Mouse (Mus musculus): ENCODE measurements at regions not wholly inside any gene's neighbourhood (a gene's known extent, or its start where the extent isn't known, plus 50 kb on each side); places are given as distances from the start of the nearest gene placed in this dataset.

GRCm38 (mm10) chr10:29921658-29922057 is 278.7 kb downstream of the Cenpw start:
- Histone ChIP-seq H3K27me3 (no peaks in the 10 kb centered on the region), H3K4me1 (no peaks in the 10 kb centered on the region), H3K4me2 (replicated peaks) (no peak overlapping the region), H3K4me3 (replicated peaks) (no peak overlapping the region), H3K36me3 (no peaks in the 10 kb centered on the region), H3K9ac (no peak overlapping the region), H3K27ac (replicated peaks) (peak overlapping the region; percentile 66), H3K9me3 (replicated peaks) (no peaks in the 10 kb centered on the region)
- WGBS = 14% methylated on average over 4 of the region's 4 CpGs
- ATAC-seq (ENCODE audit: insufficient number of reproducible peaks, low FRiP score, low TSS enrichment, low read depth) = peak; percentile 75

DNA sequence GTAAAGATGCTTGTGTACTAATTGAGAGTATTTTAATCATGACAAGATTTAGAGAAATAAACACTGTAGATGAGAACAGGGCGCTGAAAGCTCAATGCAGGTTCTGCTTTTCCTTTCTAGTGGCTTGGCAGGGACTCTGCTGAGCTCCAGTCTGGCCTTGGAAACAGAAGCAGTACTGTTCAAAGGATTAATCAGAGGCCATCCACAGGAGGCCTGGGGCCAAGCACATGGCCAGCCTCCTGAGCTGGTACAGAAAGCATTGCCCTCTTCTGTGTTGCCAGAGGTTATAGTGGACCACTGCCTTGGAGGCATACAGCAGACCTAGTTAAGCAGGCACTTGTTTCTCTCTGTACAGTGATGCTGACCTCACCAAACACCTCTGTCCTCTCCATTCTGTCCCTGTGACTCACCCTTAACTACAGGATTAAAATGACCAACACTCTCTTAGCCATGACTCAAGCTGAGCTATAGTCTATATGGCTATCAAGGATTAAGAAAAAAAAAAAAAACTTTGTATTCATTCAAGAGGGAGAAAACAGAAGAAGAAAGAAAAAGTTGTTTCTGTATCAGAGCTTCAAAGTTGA is 302.5 kb downstream of the Cenpw start:
- 26% methylated on average over 1 of the region's 1 CpGs for WGBS
- Histone ChIP-seq H3K4me3 (replicated peaks) (no peak overlapping the region), H3K27ac (replicated peaks) (no peak overlapping the region), H3K4me1 (no peaks in the 10 kb centered on the region), H3K9me3 (replicated peaks) (no peaks in the 10 kb centered on the region), H3K27me3 (no peaks in the 10 kb centered on the region), H3K9ac (no peak overlapping the region), H3K36me3 (no peaks in the 10 kb centered on the region), H3K4me2 (replicated peaks) (no peak overlapping the region)
- no peak for ATAC-seq (ENCODE audit: insufficient number of reproducible peaks, low FRiP score, low TSS enrichment, low read depth)

DNA sequence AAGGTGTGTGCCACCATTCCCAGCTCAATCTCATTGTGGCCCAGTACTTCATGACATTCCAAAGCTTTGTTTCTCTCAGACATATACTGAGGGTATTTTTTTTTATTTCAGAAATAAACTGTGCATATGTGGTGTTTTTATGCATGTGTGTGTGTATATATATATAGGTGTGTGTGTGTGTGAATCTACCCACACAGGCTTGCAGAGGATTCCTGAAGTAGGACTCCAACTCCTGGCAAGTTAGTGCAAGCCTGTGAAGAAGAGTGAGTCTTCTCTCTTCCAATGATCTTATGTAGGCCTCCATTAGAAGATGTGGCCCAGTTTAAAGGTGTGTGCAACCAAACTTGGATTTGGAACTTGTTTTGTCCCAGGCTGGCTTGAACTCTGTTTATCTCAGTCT is 328.9 kb upstream of the Rspo3 start:
- Histone ChIP-seq H3K4me1 (no peaks in the 10 kb centered on the region), H3K36me3 (no peaks in the 10 kb centered on the region), H3K9ac (no peak overlapping the region), H3K4me2 (replicated peaks) (no peak overlapping the region), H3K27ac (replicated peaks) (no peak overlapping the region), H3K9me3 (replicated peaks) (no peaks in the 10 kb centered on the region), H3K4me3 (replicated peaks) (no peak overlapping the region), H3K27me3 (no peaks in the 10 kb centered on the region)
- no peak for ATAC-seq (ENCODE audit: insufficient number of reproducible peaks, low FRiP score, low TSS enrichment, low read depth)

DNA sequence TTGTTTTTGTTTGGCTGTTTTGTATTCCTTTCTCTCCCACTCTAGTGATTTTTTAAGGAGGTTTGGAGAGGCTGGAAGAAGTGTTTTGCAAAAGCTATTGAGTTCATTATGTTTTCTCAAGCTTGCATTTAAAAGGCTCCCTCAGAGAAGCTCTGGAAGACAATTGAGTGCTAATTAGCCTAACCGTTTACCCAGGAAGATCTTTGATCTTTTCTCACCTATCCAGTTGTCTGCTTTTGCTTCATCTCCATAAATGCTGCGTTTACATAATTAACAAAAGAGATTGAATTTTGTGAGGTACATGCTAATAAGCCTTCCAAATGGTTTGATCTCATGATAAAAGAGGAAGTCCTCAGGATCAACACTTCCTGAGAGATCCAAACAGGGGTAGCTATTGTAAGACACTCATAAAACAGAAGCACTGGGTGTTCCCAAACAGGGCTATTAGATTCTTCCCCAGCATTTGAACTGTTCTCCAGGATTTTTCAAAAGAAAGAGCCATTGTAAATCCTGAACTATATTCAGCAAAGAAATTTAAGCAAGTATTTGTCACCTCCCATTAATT is 320.2 kb upstream of the Rspo3 start:
- H3K9ac ChIP-seq = no peak overlapping the region
- no peaks in the 10 kb centered on the region for H3K36me3 ChIP-seq
- no peaks in the 10 kb centered on the region for H3K9me3 ChIP-seq (replicated peaks)
- no peak overlapping the region for H3K4me3 ChIP-seq (replicated peaks)
- H3K4me2 ChIP-seq (replicated peaks) = no peak overlapping the region
- H3K4me1 ChIP-seq = no peaks in the 10 kb centered on the region
- H3K27ac ChIP-seq (replicated peaks) = no peak overlapping the region
- no peaks in the 10 kb centered on the region for H3K27me3 ChIP-seq
- WGBS = 9% methylated on average over 2 of the region's 2 CpGs
- no peak for ATAC-seq (ENCODE audit: insufficient number of reproducible peaks, low FRiP score, low TSS enrichment, low read depth)

DNA sequence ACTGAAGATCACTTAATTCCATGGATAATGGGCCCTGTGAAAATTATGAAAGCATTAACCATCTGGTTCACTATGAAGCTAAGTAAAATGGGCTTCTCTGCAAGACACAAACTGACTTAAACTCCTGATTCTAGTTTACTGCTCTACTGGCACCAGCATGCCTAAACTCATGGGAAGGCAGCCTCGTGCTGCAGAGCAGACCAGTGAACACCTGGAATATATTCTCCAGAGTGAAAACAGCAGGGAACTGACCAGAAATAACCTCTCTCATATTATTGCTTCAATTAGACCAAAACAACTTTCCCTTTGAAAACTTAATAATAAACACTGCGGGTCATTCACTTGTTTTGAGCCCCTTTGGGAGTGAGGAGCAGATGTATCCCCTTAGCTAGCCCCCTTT is 316.8 kb upstream of the Rspo3 start:
- Histone ChIP-seq H3K4me3 (replicated peaks) (no peak overlapping the region), H3K27ac (replicated peaks) (no peak overlapping the region), H3K36me3 (no peaks in the 10 kb centered on the region), H3K9me3 (replicated peaks) (no peaks in the 10 kb centered on the region), H3K4me2 (replicated peaks) (no peak overlapping the region), H3K4me1 (no peaks in the 10 kb centered on the region), H3K9ac (no peak overlapping the region), H3K27me3 (no peaks in the 10 kb centered on the region)
- no peak for ATAC-seq (ENCODE audit: insufficient number of reproducible peaks, low FRiP score, low TSS enrichment, low read depth)
- 20% methylated on average over 2 of the region's 2 CpGs for WGBS

GRCm38 (mm10) chr10:29824939-29825658 is 289.4 kb upstream of the Rspo3 start:
- no peak overlapping the region for H3K4me3 ChIP-seq (replicated peaks)
- H3K4me1 ChIP-seq = no peaks in the 10 kb centered on the region
- 49% methylated on average over 5 of the region's 5 CpGs for WGBS
- no peaks in the 10 kb centered on the region for H3K36me3 ChIP-seq
- H3K9ac ChIP-seq = no peak overlapping the region
- no peak for ATAC-seq (ENCODE audit: insufficient number of reproducible peaks, low FRiP score, low TSS enrichment, low read depth)
- H3K27ac ChIP-seq (replicated peaks) = no peak overlapping the region
- H3K4me2 ChIP-seq (replicated peaks) = no peak overlapping the region
- H3K27me3 ChIP-seq = no peaks in the 10 kb centered on the region
- H3K9me3 ChIP-seq (replicated peaks) = no peaks in the 10 kb centered on the region

DNA sequence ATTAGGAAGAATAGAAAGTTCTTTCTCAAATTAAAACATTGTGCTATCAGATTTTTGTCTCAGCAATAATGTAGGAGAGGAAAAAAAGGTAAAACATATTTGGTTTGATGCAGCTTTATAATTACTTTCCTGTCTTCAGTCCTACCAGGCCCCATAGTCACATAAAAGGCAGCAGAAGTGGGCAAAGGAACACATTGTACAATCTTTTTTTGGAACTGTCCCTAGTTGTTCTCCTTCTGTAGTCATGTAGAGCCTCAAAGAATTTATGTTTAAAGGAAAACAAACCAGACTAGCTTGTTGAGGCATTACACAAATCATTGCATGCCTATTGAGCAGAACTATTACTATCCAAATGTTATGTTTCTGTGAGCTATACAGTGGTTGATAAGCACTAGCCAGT is 288.7 kb upstream of the Rspo3 start:
- no peak overlapping the region for H3K4me2 ChIP-seq (replicated peaks)
- H3K9me3 ChIP-seq (replicated peaks) = no peaks in the 10 kb centered on the region
- H3K4me1 ChIP-seq = no peaks in the 10 kb centered on the region
- H3K4me3 ChIP-seq (replicated peaks) = no peak overlapping the region
- no peaks in the 10 kb centered on the region for H3K27me3 ChIP-seq
- H3K9ac ChIP-seq = no peak overlapping the region
- H3K36me3 ChIP-seq = no peaks in the 10 kb centered on the region
- ATAC-seq (ENCODE audit: insufficient number of reproducible peaks, low FRiP score, low TSS enrichment, low read depth) = no peak
- H3K27ac ChIP-seq (replicated peaks) = no peak overlapping the region

DNA sequence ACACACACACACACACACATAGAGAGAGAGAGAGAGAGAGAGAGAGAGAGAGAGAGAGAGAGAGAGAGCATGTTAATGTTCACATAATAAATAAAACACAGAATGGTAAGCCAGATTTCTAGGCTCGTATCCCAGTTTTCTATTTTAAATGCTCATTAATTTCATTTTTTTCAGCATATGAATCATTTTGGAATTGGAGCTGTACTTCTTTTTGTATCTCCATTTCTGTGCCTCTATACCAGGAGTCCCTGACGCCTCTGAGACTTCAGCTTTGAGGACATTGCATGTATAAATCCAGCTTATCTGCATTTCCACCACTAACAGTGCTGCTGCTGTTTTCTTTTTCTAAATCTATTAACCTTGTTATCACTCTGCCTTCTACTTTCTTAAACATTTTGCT is 287.5 kb upstream of the Rspo3 start:
- Histone ChIP-seq H3K27ac (replicated peaks) (no peak overlapping the region), H3K9me3 (replicated peaks) (no peaks in the 10 kb centered on the region), H3K4me1 (no peaks in the 10 kb centered on the region), H3K36me3 (no peaks in the 10 kb centered on the region), H3K9ac (no peak overlapping the region), H3K27me3 (no peaks in the 10 kb centered on the region), H3K4me3 (replicated peaks) (no peak overlapping the region), H3K4me2 (replicated peaks) (no peak overlapping the region)
- 81% methylated on average over 2 of the region's 2 CpGs for WGBS
- ATAC-seq (ENCODE audit: insufficient number of reproducible peaks, low FRiP score, low TSS enrichment, low read depth) = no peak

GRCm38 (mm10) chr10:29803915-29804545 is 268.4 kb upstream of the Rspo3 start:
- Histone ChIP-seq H3K9me3 (replicated peaks) (no peaks in the 10 kb centered on the region), H3K27ac (replicated peaks) (no peak overlapping the region), H3K36me3 (no peaks in the 10 kb centered on the region), H3K4me1 (no peaks in the 10 kb centered on the region), H3K27me3 (no peaks in the 10 kb centered on the region), H3K9ac (no peak overlapping the region), H3K4me3 (replicated peaks) (no peak overlapping the region), H3K4me2 (replicated peaks) (no peak overlapping the region)
- ATAC-seq (ENCODE audit: insufficient number of reproducible peaks, low FRiP score, low TSS enrichment, low read depth) = no peak
- 42% methylated on average over 6 of the region's 6 CpGs for WGBS

DNA sequence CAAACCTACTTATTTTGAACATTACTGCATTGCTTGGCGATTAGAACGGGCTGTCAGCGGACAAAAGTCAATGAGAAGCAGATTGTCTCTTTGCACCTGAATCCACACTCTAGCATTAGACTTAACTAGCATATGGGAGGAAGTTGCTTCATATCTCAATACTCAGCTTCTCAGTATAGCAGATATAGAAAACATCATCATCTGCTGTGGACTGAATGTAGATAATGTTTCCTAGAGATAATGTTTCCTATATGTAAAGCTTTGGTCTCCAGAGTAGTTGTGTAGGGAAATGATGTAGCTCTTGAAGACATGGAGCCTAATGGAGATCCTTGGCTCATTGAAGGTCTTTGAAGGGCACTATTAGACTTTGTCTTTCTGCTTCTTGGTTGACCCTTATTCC is 267.0 kb upstream of the Rspo3 start:
- ATAC-seq (ENCODE audit: insufficient number of reproducible peaks, low FRiP score, low TSS enrichment, low read depth) = no peak
- Histone ChIP-seq H3K4me3 (replicated peaks) (no peak overlapping the region), H3K4me2 (replicated peaks) (no peak overlapping the region), H3K4me1 (no peaks in the 10 kb centered on the region), H3K9me3 (replicated peaks) (no peaks in the 10 kb centered on the region), H3K9ac (no peak overlapping the region), H3K27ac (replicated peaks) (no peak overlapping the region), H3K27me3 (no peaks in the 10 kb centered on the region), H3K36me3 (no peaks in the 10 kb centered on the region)
- WGBS = 92% methylated on average over 3 of the region's 3 CpGs

- Histone ChIP-seq H3K36me3 (no peaks in the 10 kb centered on the region), H3K9ac (no peak overlapping the region), H3K9me3 (replicated peaks) (no peaks in the 10 kb centered on the region), H3K27ac (replicated peaks) (no peak overlapping the region), H3K4me3 (replicated peaks) (no peak overlapping the region), H3K27me3 (no peaks in the 10 kb centered on the region), H3K4me2 (replicated peaks) (no peak overlapping the region), H3K4me1 (no peaks in the 10 kb centered on the region)
- no peak for ATAC-seq (ENCODE audit: insufficient number of reproducible peaks, low FRiP score, low TSS enrichment, low read depth)
- 90% methylated on average over 1 of the region's 1 CpGs for WGBS
These were observed 259.0 kb upstream of the Rspo3 start for GRCm38 (mm10) chr10:29794663-29795062.
